Mouse (Mus musculus) heart, adult 9 months (tissue): ENCODE results near the gene Foxp4.
A peak's percentile ranks its signal among the peaks of the same experiment; 100 is the strongest.
"Not testable (repeated sequence)": the region's sequence is repeated elsewhere in the genome, so short reads cannot be mapped to it uniquely, and the experiment has no call there.

Source experiments
- DNase-seq, 2 experiments: peaks; one replicate each; pipeline ENCODE4 v3.0.0; 2022; ENCODE audit warnings: low spot score in 2 of 2

The Foxp4 gene

DNA sequence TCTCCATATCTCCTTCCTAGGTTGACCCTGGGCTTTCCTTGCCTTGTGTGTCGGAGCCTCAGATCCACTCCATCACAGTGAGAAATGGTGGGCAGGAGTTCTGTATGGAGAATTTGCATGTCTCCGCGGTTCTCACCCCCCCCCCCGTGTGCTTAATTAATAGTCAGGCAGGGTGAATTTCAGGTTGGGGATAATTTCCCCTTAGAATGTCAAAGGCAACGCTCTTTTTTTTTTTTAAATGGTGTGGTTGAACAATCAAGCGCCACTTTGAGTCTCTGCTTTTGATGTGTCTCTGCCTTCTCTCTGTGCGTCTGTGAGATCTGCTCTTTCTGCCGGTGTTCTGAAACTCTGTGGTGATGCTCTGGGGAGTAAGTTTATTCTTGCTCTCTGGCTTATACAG lies 69.5 kb downstream of the Foxp4 start:
- no peak for DNase-seq

GRCm38 (mm10) chr17:47853760-47854159 lies 70.7 kb downstream of the Foxp4 start:
- DNase-seq, result no peak

DNA sequence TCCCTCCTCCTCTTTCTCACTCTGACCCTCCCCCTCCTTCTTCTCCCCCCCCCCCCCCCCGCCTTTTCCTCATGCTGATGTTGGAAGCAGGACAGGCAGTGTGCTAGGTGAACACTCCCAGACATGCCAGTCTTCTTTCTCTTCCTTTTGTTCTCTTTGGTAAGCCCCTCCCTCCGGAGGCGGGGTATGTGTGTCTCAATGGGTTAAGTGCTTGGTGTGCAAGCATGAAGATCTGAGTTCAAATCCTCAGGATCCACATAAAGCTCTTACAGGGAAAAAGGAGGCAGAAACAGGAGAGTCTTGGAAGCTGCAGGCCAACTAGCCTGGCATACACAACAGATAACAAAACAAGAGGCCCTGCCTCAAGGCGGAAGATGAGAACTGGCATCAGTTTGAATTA lies 71.1 kb downstream of the Foxp4 start:
- DNase-seq, result no peak

DNA sequence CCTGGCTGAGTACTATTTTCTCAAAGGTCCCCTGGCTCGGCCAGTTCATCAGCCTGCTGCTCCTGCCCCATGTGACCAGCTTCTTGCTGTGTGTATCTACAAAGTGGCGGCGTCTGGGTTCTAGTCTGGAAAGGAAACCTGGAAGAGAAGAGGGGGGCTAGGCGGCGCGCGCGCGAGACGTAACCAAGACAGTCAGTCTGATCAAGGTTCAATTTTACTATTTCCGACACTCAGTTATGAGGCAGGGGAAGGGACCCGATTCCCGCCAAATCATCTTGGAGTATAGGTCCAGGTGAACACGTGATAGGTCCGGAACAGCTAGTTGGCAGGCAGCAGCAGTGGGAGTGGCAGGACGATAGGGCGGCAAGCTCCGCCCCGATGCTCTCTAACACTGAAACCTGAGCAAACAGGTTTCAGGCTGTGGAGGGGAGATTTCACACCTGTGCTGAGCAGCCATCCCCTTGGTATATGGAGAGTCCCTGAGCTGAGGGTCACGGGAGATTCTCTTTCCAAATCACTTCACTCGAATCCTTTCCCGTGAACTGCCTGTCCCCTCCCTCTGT lies 72.6 kb downstream of the Foxp4 start:
- DNase-seq, result not testable (repeated sequence)

DNA sequence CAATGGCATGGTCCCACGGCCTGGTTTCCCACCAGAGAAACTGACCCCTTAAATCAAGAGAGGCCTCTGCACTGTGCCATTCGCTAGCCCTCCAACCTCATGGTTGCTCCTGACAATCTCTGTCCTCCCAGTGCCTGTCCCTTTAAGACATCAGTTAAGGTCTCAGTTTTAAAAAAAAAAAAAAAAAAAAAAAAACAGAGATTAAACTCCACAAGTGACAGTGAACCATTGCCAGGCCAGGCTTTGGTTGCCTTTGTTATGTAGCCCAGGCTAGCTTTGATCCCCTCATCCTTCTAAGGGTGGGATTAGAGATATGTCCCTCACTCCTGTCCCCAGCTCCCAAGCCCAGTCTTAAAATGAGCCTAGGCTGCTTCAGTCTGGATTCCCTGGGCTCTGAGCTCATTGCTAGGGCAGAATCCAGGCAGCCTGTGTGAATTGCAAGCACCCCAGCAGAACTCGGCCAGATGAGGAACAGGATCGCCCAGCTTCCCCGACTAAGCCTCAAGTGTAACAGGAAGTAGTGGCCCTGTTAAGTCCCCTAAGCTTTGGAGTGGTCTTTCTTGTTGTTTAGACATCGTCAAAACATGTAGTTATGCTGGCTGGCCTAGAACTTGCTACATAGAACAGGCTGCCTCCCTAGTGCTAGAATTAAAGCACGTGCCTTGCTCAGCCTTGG lies 73.7 kb downstream of the Foxp4 start:
- DNase-seq, result no peak

- peak; percentile 51 to 73 for DNase-seq
Measured at GRCm38 (mm10) chr17:47850035-47850434, 74.4 kb downstream of the Foxp4 start.

GRCm38 (mm10) chr17:47847985-47848384 lies 76.5 kb downstream of the Foxp4 start:
- DNase-seq, result no peak

DNA sequence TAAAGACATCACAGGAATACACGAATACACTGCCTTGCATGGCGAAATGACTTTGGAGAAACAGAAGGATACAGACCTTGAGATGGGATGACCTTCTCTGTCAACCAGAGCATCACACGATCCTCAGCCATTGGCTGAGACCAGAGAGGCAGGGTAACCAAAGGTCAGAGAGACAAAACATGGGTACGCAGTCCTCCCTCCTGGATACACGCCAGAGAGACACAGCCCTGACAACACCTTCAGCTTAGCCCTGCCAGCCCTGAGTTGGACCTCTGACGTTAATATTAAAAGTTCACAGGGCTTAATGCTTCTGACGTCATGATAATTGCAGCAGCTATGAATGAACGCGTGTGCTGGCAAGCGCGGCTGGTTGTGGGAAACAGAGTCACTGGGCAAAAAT lies 78.8 kb downstream of the Foxp4 start:
- no peak for DNase-seq

GRCm38 (mm10) chr17:47843465-47843864 lies 81.0 kb downstream of the Foxp4 start:
- no peak for DNase-seq

GRCm38 (mm10) chr17:47841931-47842623 lies 82.4 kb downstream of the Foxp4 start:
- peak; percentile 89 to 91 for DNase-seq

GRCm38 (mm10) chr17:47841521-47841920 lies 82.9 kb downstream of the Foxp4 start:
- no peak for DNase-seq

DNA sequence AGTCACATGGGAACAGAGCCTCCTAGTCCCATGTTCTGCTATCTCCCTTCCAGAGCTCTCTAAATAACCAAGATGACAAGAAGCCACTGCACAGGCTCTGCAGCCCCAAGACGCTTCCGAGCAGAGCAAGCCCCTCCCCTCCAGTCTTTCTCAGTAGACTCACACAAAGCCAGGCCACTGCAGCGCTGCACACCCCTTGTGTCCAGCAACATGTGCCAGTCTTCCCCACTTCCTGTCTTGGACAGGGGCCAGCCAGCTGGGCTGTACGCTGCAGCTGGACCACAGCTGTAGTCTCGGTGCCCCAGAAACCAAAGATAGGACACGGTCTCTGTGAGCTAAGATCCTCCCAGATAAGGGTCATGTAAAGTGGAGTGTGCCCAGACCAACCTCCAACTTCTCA lies 86.6 kb downstream of the Foxp4 start:
- DNase-seq, result no peak

DNA sequence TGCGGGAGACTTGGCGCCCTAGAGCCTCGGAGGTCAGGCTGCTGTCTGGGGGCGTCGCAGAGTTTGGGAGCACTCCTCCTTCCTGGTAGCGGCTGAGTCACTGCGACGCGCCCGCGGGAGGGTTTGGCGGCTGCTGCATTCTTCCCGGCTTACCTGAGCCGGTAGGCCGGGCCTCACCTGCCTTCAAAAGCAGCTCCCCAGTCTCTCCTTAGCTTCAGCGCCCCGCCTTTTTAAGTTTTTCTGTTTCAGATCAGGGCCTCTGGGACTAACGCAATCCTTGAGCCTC lies 90.0 kb downstream of the Foxp4 start, which contains the start of gene Mdfi:
Mdfi (minus strand) TSS at position 210 of the 286 bp plus-strand sequence.
- DNase-seq, result no peak

GRCm38 (mm10) chr17:47833628-47834481 lies 90.6 kb downstream of the Foxp4 start:
- DNase-seq, result no peak

DNA sequence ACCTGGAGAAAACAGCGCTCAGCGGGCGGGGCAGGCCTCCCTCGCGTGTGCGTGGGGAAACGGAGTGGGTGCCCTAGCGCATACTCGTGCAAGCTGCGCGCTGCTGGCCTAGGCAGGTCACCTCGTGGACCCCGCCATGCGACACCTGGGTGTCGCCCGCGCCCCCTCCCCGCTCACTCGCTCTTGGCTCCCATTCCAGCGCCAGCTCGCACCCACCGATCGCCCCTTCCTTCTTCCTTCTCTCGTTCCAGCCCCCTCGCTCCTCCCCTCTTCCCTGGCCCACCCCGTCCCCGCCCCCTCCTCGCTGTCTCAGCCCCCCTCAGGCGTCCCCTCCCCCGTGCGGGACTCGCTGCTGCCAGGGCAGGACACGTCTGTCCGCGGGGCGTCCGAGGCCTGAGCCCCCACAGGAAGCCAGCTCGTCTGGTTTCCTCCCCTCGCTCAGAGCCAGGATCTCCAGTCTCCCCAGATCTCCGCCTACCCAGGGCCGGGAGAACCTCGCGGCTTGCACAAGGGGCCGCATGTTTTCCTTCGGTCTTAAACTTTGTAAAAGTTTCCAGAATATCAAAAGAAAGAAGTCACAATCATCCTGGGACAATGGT lies 91.3 kb downstream of the Foxp4 start:
- DNase-seq, result peak; percentile 46 to 49

GRCm38 (mm10) chr17:47832501-47833028 lies 91.9 kb downstream of the Foxp4 start:
- DNase-seq, result no peak

DNA sequence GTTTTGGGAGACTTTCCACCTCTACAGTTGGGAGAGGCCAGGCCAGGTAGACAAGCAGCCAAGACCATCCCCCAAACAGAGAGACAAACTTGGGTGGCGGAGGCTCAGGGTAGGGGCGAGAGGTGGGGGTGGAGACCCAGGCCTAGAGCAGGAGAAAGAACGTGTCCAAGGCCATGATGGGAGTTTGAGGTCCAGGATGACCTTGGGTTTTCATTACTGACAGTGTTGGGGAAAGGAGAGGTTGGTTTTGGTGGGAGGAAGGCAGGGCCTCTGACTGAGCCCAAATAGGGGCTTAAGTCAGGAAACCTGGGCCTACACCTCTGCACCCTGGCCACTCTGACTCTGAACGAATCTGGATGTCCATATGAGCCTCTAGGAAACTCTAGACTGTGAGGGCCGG lies 92.7 kb downstream of the Foxp4 start:
- no peak for DNase-seq

GRCm38 (mm10) chr17:47831161-47831560 lies 93.3 kb downstream of the Foxp4 start:
- no peak for DNase-seq

- DNase-seq, result no peak
Measured at GRCm38 (mm10) chr17:47821339-47821738, 103.1 kb downstream of the Foxp4 start.

GRCm38 (mm10) chr17:47818038-47818725 lies 106.3 kb downstream of the Foxp4 start:
- no peak for DNase-seq
